Mouse (Mus musculus): ENCODE data around the gene Atp5g1. TPM values are rescaled to one million over a fixed set of nuclear protein-coding genes. Genes with fewer than 3 reads are reported as not detected.

Gene Atp5g1
- polyA plus RNA-seq, 1 experiment from 2014 or later = 551 TPM

DNA sequence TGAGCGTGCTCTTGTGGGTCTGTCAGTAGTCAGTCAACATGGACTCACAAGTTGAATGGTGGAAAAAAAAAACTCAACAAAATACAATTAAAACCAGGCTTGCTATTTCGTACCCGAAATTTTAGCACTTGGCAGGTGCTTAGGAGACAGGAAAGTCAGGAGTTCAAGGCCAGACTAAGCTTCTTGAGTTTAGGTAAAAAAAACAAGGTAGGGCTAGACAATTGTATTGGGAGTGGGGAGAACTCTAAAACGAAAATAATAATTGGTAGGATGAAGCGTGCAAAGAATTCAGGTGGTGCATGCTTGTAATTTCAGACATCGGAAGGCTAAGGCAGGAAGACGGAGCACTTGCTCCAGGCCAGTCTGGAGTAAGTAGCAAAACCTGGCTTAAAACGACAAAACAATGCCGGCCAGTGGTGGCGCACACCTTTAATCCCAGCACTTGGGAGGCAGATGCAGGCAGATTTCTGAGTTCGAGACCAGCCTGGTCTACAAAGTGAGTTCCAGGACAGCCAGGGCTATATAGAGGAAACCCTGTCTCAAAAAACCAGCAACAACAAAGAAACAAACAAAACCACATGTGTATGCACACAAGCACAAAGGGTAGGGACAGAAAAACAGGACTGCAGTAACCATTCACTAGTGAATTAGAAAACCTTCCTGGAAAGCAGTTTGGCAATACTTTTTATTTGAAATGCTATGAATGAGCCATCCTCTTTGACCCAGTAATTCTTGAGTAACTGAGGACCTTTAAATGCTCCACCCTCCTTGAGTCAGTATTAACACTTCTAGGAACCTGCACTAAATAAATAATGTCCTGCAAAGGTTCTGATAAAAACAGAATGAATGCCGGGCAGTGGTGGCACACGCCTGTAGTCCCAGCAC, 993 bp upstream of the Atp5g1 start:
- Histone ChIP-seq H3K9ac (ENCODE audit: low read length) (peak overlapping the region; percentile 15; the same call in 1 of the 2 replicates), H3K27me3 (ENCODE audit: control insufficient read depth, insufficient read depth, low read length) (no peaks in the 10 kb centered on the region), H3K4me1 (ENCODE audit: control insufficient read depth, insufficient read depth, low read length) (peaks cover 5% of the 10 kb centered on the region), H3K4me2 (ENCODE audit: low read depth) (peak overlapping the region; percentile 39), H3K4me3 (ENCODE audit: low read depth, low read length) (peak overlapping the region; percentile 24), H3K9me3 (ENCODE audit: control insufficient read depth, low read length) (no peaks in the 10 kb centered on the region), H3K36me3 (ENCODE audit: control insufficient read depth, insufficient read depth, low read length) (no peaks in the 10 kb centered on the region), H3K27ac (ENCODE audit: low read depth, low read length) (no peak overlapping the region)
- DNase-seq (ENCODE audit: low spot score) = no peak
- 69% methylated on average over 13 of the region's 13 CpGs for WGBS
- no peak for ATAC-seq (ENCODE audit: insufficient read depth, low FRiP score, low TSS enrichment)

GRCm38 (mm10) chr11:96075177-96075508, 327 bp downstream of the Atp5g1 start:
- Histone ChIP-seq H3K9me3 (ENCODE audit: control insufficient read depth, low read length) (no peaks in the 10 kb centered on the region), H3K36me3 (ENCODE audit: control insufficient read depth, insufficient read depth, low read length) (no peaks in the 10 kb centered on the region), H3K27ac (ENCODE audit: low read depth, low read length) (no peak overlapping the region), H3K4me3 (ENCODE audit: low read depth, low read length) (peak overlapping the region; percentile 81), H3K4me2 (ENCODE audit: low read depth) (peak overlapping the region; percentile 87), H3K4me1 (ENCODE audit: control insufficient read depth, insufficient read depth, low read length) (peaks cover 5% of the 10 kb centered on the region), H3K9ac (ENCODE audit: low read length) (peak overlapping the region; percentile 76), H3K27me3 (ENCODE audit: control insufficient read depth, insufficient read depth, low read length) (no peaks in the 10 kb centered on the region)
- under 1% methylated on average over 15 of the region's 15 CpGs for WGBS
- DNase-seq (ENCODE audit: low spot score) = no peak
- no peak for ATAC-seq (ENCODE audit: insufficient read depth, low FRiP score, low TSS enrichment)

DNA sequence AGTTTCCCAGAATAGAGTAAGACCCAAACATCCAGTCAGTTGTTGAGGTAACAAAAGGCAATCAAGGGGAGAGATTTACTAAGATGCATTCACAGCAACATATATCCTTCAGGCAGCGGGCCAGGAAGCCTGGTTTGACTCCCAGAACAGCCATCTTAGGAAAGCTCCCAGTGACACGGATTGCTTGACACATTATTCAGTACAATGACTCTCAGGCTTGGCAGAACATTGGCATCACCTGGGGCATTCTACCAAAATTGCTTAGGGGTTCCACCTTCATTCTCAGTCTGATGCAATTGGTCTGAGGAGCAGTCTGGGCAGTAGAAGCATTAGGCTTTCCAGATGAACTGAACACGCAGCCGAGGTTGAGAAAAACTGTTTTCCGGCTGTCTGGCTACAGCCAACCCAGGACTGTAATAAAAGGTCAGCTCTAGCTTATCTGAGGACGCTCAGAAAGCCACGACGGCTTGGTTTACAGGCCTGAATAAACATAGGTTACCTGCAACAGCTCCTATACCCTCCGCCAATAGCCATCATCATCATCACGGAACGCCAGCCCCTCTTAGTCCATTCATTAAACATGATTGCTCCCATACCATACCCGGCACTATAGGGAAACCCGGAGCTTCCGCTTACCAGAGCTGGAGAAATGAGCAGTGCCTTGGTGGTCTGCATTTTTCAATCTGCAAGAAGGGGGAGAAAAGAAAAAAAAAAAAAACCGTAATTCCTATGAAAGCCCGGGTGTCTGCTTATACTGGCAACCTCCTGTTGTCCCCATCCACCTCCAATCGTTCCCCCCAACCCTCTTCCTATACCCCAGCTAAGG, 906 bp downstream of the Atp5g1 start:
- peak overlapping the region; percentile 76 for H3K9ac ChIP-seq (ENCODE audit: low read length)
- H3K4me1 ChIP-seq (ENCODE audit: control insufficient read depth, insufficient read depth, low read length) = peaks cover 5% of the 10 kb centered on the region
- ATAC-seq (ENCODE audit: insufficient read depth, low FRiP score, low TSS enrichment) (no peak), DNase-seq (ENCODE audit: low spot score) (no peak)
- 25% methylated on average over 17 of the region's 17 CpGs for WGBS
- H3K4me2 ChIP-seq (ENCODE audit: low read depth) = peak overlapping the region; percentile 87
- H3K27ac ChIP-seq (ENCODE audit: low read depth, low read length) = no peak overlapping the region
- peak overlapping the region; percentile 81 for H3K4me3 ChIP-seq (ENCODE audit: low read depth, low read length)
- H3K27me3 ChIP-seq (ENCODE audit: control insufficient read depth, insufficient read depth, low read length) = no peaks in the 10 kb centered on the region
- H3K36me3 ChIP-seq (ENCODE audit: control insufficient read depth, insufficient read depth, low read length) = no peaks in the 10 kb centered on the region
- H3K9me3 ChIP-seq (ENCODE audit: control insufficient read depth, low read length) = no peaks in the 10 kb centered on the region

- no peak for ATAC-seq (ENCODE audit: insufficient read depth, low FRiP score, low TSS enrichment)
- Histone ChIP-seq H3K4me3 (ENCODE audit: low read depth, low read length) (no peak overlapping the region; the same call in 1 of the 2 replicates), H3K9ac (ENCODE audit: low read length) (no peak overlapping the region), H3K27ac (ENCODE audit: low read depth, low read length) (no peak overlapping the region), H3K4me2 (ENCODE audit: low read depth) (no peak overlapping the region; the same call in 1 of the 2 replicates), H3K4me1 (ENCODE audit: control insufficient read depth, insufficient read depth, low read length) (peaks cover 5% of the 10 kb centered on the region), H3K36me3 (ENCODE audit: control insufficient read depth, insufficient read depth, low read length) (no peaks in the 10 kb centered on the region), H3K9me3 (ENCODE audit: control insufficient read depth, low read length) (no peaks in the 10 kb centered on the region), H3K27me3 (ENCODE audit: control insufficient read depth, insufficient read depth, low read length) (no peaks in the 10 kb centered on the region)
- DNase-seq (ENCODE audit: low spot score) = no peak
- 84% methylated on average over 6 of the region's 9 CpGs for WGBS
Observed at GRCm38 (mm10) chr11:96073295-96073993, 2.0 kb downstream of the Atp5g1 start.

- Histone ChIP-seq H3K9ac (ENCODE audit: low read length) (no peak overlapping the region), H3K4me3 (ENCODE audit: low read depth, low read length) (no peak overlapping the region), H3K27ac (ENCODE audit: low read depth, low read length) (no peak overlapping the region), H3K4me1 (ENCODE audit: control insufficient read depth, insufficient read depth, low read length) (peaks cover 5% of the 10 kb centered on the region), H3K36me3 (ENCODE audit: control insufficient read depth, insufficient read depth, low read length) (no peaks in the 10 kb centered on the region), H3K27me3 (ENCODE audit: control insufficient read depth, insufficient read depth, low read length) (no peaks in the 10 kb centered on the region), H3K9me3 (ENCODE audit: control insufficient read depth, low read length) (no peaks in the 10 kb centered on the region), H3K4me2 (ENCODE audit: low read depth) (no peak overlapping the region)
- WGBS = 100% methylated on average over 1 of the region's 1 CpGs
- DNase-seq (ENCODE audit: low spot score) (no peak), ATAC-seq (ENCODE audit: insufficient read depth, low FRiP score, low TSS enrichment) (no peak)
Observed at GRCm38 (mm10) chr11:96071013-96071412, 4.5 kb downstream of the Atp5g1 start.

DNA sequence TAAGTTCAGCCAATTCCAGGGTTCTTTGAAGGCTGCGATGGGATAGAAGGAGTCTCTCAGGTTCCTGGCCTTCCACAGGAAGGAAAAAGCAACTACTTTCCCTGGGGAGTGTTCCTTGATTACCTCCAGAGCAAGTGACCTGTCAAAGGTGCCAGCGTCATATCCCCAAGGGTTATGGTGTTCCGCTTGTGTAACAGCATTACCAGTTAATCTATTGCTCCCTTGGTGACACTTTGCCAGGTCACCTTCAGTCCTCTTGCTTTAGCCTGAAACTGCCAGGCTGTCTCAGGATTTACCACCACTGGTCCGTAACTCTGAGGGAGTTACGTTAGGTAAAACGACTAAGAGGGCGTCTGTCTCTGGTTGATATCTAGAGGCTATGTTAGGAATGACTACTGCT, 5.1 kb downstream of the Atp5g1 start:
- Histone ChIP-seq H3K9me3 (ENCODE audit: control insufficient read depth, low read length) (no peaks in the 10 kb centered on the region), H3K27ac (ENCODE audit: low read depth, low read length) (no peak overlapping the region), H3K27me3 (ENCODE audit: control insufficient read depth, insufficient read depth, low read length) (no peaks in the 10 kb centered on the region), H3K9ac (ENCODE audit: low read length) (no peak overlapping the region), H3K4me1 (ENCODE audit: control insufficient read depth, insufficient read depth, low read length) (peaks cover 9% of the 10 kb centered on the region), H3K36me3 (ENCODE audit: control insufficient read depth, insufficient read depth, low read length) (no peaks in the 10 kb centered on the region), H3K4me3 (ENCODE audit: low read depth, low read length) (no peak overlapping the region), H3K4me2 (ENCODE audit: low read depth) (no peak overlapping the region)
- ATAC-seq (ENCODE audit: insufficient read depth, low FRiP score, low TSS enrichment) = no peak
- no peak for DNase-seq (ENCODE audit: low spot score)
- 87% methylated on average over 7 of the region's 7 CpGs for WGBS

DNA sequence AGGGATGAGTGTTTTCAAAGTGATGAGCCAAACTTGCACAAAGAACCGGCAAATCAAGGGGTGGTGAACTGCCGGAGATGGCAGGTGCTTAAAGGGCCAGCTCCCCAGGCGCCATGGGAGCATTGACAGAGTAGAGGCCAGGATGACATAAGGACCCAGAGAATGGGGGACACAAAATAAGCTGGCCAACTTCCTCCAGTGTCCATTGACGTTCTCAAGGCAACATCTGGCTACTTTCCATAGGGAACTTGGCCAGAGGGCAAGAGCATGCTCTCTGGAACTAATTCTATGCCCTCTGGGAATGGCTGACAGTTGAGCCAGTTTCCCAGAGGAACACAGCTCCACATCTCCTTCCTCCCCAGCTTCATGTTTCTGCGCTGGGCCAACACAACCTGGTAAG, 7.2 kb downstream of the Atp5g1 start:
- Histone ChIP-seq H3K4me2 (ENCODE audit: low read depth) (no peak overlapping the region), H3K36me3 (ENCODE audit: control insufficient read depth, insufficient read depth, low read length) (no peaks in the 10 kb centered on the region), H3K4me3 (ENCODE audit: low read depth, low read length) (no peak overlapping the region), H3K4me1 (ENCODE audit: control insufficient read depth, insufficient read depth, low read length) (peaks cover 14% of the 10 kb centered on the region), H3K9ac (ENCODE audit: low read length) (no peak overlapping the region), H3K27me3 (ENCODE audit: control insufficient read depth, insufficient read depth, low read length) (no peaks in the 10 kb centered on the region), H3K9me3 (ENCODE audit: control insufficient read depth, low read length) (no peaks in the 10 kb centered on the region), H3K27ac (ENCODE audit: low read depth, low read length) (no peak overlapping the region)
- DNase-seq (ENCODE audit: low spot score) = no peak
- 77% methylated on average over 5 of the region's 5 CpGs for WGBS
- ATAC-seq (ENCODE audit: insufficient read depth, low FRiP score, low TSS enrichment) = no peak

DNA sequence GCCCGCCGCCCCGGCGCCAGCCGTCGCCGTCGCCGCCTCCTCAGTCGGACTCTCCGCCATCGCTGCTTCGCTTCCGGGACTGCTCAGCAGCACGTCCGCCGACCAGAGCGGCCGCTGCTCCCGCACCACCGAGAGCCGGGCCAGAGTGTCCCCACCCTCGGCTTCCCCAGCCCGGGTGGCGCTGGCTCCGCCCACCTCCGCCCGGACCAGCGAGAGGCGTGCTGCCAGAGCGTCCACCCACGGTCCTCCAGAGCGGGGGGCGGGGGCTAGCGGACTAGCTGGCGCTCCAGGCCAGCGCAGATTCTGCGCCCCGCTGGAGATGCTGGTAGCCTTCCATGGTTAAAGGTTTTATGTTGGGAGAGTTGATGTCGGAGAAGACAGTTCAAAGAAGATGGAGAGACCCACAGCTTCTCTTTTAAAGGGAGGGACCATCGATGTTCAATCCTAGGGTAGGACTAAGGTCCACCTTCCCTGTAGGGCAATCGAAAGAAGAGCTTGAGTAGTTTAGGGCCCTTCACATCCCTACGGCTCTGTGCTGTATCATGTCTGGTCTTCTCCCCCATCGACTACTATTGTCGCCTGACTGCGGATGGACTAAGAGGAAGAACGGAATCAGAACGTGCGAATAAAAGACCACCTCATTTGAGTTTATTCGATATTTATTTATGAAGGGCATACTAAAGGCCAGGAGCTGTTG, 10.1 kb downstream of the Atp5g1 start, which contains the start of gene Ube2z:
Ube2z (minus strand) TSS at position 174 of the 697 bp plus-strand sequence.
- ATAC-seq (ENCODE audit: insufficient read depth, low FRiP score, low TSS enrichment) (peak; percentile 96), DNase-seq (ENCODE audit: low spot score) (peak; percentile 99)
- no peaks in the 10 kb centered on the region for H3K9me3 ChIP-seq (ENCODE audit: control insufficient read depth, low read length)
- peak within 1 kb of the TSS; percentile 49 for H3K27ac ChIP-seq (ENCODE audit: low read depth, low read length)
- WGBS = 4% methylated on average over 42 of the region's 50 CpGs
- peak within 1 kb of the TSS; percentile 89 for H3K4me3 ChIP-seq (ENCODE audit: low read depth, low read length)
- H3K27me3 ChIP-seq (ENCODE audit: control insufficient read depth, insufficient read depth, low read length) = no peaks in the 10 kb centered on the region
- peaks cover 14% of the 10 kb centered on the region for H3K4me1 ChIP-seq (ENCODE audit: control insufficient read depth, insufficient read depth, low read length)
- H3K4me2 ChIP-seq (ENCODE audit: low read depth) = peak within 1 kb of the TSS; percentile 89
- H3K36me3 ChIP-seq (ENCODE audit: control insufficient read depth, insufficient read depth, low read length) = peaks cover 5% of the 10 kb centered on the region; the same call in 1 of the 2 replicates
- H3K9ac ChIP-seq (ENCODE audit: low read length) = peak within 1 kb of the TSS; percentile 89

Data from neural tube, embryonic 11.5 days (tissue).